Mouse (Mus musculus): Measurements from ENCODE around the gene 8030474K03Rik.
A peak's percentile ranks its signal among the peaks of the same experiment; 100 is the strongest.
"Not testable (repeated sequence)": the region's sequence is repeated elsewhere in the genome, so short reads cannot be mapped to it uniquely, and the experiment has no call there.

The 8030474K03Rik gene

DNA sequence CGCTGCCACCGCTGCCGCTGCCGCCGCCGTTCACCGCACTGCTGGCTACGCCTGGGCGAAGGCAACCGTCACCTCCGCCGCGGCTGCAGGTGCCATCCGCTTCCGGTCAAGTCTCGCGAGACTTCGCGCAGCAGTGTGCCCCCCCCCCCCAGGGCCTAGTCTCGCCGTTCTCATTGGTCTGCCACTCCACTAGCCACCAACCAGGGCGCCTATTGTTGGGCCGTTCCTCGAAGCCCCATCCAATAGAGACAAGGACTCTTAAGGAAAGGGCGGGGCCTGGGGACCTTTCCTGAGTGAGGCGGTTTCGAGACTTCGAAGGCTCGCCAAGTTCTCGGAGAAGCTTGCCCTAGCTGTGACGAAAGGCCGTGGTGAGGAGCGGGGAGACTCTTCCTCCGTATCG is at the start of gene 8030474K03Rik, which contains the start of gene Gm4779:
Gene 8030474K03Rik, plus strand, starts transcription at position 315 of the 400 bp plus-strand sequence.
Gene Gm4779, minus strand, starts transcription at position 82 of the 400 bp plus-strand sequence.
- DNase-seq (ENCODE audit: inconsistent ontology term): no peak

DNA sequence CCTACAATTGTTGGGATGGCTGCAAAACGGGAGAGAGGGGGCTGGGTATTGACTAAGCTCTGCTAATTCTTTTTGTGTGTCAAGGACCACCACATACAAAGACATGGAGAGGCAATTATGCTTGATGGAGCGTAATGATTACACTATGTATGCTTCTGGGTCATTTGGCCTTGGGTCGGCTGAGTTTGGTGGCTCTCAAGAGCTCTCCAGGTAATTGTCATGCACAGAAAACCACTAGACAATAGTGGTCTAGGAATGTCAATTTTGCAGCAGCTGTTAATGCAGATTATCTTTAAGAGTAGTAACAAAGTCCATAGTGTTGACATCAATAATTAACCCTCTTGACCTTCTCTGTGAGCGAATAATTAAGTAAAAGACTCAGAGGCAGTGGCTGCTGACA is 44.3 kb upstream of the 8030474K03Rik start:
- DNase-seq (ENCODE audit: inconsistent ontology term): no peak

DNA sequence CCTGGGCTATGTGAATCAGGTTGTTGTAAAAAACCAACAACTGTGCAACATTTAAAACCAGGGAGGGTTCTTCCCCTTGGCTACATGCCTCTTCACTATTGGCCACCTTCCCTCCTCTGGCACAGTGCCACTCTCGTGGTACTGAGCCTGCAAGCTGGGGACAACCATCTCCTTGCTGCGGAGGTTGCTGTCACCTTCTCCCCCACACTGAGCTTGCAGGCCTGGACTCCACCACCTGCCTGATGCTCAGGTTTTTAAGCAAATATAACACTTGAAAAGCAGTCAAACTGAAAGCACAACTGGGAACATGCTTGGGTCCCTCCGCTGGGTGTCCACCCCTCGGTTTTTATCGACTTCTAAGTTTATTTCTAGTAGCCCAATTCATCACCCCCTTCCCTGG is 40.0 kb upstream of the 8030474K03Rik start:
- no peak for DNase-seq (ENCODE audit: inconsistent ontology term)

DNA sequence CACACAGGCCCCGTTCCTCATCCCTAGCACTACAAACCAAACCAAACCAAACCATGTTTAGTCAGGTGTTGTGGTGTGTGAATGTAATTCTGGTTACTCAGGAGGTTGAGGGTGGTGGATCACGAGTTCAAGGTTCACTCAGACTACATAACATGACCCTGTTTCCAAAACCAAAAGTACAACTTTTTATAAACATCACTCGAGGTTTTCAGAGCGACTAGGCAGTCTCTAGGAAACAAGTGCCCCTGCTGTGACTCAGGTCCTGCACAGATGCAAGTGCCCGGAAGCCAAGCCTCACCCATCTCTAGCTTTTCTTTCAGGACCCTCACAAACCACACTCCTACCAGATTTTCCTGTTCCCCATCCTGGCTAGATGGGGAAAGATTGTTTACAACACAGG is 29.8 kb upstream of the 8030474K03Rik start:
- DNase-seq (ENCODE audit: inconsistent ontology term): no peak

DNA sequence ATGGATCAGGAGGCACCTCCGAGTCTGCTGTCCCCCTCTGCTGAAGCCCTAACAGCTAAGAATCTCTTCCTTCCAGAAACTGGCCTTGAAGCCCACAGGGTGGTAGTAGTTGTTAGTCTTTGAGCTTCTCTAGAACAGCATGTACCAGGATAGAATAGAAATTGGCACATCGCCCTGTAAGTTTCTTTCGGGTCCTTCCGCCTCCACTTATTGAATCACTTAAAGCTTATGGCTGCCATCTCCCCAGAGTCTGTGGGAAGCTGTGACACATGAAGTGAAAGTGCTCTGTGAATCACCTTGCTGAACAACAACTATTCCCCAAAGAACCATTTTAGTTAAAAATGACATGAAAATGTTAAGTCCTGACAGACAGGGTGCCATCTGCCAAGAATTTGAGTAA is 29.3 kb upstream of the 8030474K03Rik start:
- DNase-seq (ENCODE audit: inconsistent ontology term): no peak

DNA sequence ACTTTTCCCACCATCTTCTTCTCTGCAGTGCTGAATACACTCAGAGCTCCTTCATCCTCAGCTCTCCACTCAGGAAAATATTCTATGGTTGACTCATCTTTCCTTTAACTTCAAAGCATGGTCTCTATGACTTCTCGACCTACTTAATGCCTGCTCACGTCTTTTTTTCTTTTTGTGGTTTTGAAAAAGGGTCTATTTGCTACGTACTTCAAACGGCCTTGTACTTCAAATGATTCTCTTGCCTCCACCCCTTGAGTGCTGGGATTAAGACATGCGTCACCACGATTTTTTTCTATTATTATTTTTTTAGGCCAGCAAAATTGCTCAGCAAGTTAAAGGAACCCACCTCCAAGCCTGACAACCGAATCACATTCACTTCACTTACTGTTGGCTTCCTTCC is 27.2 kb upstream of the 8030474K03Rik start:
- DNase-seq (ENCODE audit: inconsistent ontology term): no peak

DNA sequence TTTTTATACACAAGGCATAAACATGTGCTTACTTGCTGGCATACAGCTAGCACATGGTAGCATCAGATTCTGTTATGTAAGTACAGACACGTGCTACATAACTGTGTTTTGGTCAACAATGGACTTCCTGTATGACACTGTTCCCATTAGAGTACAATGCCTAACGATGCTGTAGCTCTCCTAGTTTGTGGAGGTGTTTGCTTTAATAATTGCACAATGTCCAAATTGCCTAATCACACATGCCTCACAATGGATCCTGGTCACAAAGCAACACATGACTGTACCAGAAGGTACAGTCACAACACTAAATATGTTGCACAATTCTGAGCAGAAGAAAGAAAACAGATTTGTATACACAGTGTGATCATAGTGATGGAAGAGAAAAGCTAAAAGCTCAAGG is 25.0 kb upstream of the 8030474K03Rik start:
- peak; percentile 42 for DNase-seq (ENCODE audit: inconsistent ontology term)

DNA sequence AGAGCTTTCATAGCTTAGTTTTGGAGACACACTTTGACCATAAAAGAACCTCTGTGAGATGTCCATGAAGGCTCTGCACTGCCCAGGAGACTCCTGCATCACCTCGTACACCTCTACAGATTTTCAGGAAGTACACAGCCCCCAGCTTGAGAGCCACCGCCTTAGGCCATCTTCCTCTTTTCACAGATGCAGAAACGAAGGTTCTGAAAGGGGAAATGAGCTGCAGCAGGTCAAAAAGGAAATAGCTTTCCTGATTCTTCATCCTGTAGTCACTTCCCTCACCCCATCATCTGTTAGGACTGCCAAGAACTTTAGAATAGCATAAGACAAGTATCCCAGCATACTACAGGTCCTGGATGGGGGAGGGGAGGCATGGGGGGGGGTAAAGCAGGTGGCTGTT is 24.1 kb upstream of the 8030474K03Rik start:
- DNase-seq (ENCODE audit: inconsistent ontology term): no peak

DNA sequence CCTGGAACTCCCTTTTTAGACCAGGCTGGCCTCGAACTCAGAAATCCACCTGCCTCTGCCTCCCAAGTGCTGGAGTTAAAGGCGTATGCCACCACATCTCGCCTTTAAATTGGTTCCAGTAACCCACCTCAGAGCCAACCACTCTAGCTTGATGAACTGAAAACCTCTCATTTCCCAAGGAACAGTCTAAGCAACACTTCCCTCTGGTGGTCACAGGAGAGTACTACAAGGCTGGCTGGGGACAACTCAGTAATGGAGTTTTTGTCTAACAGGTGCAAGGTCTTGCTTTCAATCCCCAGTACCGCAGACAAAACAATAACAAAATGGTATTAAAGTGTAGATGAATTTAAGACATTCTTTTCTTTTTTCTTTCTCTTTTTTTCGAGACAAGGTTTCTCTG is 22.4 kb upstream of the 8030474K03Rik start:
- DNase-seq (ENCODE audit: inconsistent ontology term): peak; percentile 10

DNA sequence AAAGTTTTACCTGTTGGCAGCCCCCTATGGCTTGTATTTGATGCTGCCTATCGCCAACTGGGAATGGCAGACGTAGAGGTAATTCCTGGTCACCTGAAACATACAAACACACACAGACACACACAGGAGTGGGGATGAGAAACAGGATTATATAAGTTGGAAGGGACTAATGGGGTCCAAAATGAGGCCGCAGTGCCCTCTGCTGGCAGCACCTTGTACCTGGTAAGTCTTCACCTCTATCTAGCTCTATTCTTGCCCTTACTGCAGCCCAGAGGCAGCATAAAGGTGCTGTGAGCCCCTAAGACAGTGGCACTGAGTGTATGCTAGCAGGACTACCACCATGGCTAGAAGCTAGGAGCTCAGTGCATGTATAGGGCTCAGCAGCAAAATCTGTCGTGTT is 2.9 kb upstream of the 8030474K03Rik start:
- DNase-seq (ENCODE audit: inconsistent ontology term): no peak

DNA sequence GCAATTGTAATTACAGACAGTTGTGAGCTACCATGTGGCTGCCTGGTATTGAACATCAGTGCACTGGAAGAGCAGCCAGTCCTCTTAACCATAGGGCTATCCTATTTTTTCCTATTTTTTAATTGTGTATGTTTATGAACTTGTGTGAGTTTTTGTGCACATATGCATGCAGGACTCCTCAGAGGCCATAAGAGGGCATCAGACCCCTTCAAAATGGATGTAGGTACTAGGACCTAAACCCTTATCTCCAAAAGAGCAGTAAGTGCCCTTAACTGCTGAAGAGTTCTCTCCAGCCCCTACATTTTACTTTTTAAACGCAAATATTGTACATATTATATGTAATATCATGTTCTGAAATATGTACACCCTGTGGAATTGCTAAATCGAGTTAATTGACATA is 11.1 kb downstream of the 8030474K03Rik start:
- DNase-seq (ENCODE audit: inconsistent ontology term): no peak

DNA sequence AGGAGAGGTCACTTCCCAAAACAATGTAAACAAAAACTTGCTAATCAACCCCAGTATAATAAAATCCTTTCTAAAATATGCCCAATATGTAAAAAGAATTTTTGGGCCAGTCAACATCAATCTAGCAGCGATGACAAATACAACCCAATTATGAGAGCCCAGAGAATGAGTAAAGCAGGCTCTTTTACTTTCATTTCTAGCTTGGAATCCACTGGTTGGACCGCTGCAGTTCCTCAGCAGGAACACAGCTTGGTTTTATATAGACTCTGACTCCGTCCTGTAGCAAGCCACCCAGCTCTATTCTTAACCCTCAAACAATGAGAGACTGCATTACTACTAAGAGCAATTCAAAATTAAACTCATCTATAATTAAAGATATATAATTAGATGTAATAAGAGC is 17.3 kb downstream of the 8030474K03Rik start:
- DNase-seq (ENCODE audit: inconsistent ontology term): peak; percentile 5

DNA sequence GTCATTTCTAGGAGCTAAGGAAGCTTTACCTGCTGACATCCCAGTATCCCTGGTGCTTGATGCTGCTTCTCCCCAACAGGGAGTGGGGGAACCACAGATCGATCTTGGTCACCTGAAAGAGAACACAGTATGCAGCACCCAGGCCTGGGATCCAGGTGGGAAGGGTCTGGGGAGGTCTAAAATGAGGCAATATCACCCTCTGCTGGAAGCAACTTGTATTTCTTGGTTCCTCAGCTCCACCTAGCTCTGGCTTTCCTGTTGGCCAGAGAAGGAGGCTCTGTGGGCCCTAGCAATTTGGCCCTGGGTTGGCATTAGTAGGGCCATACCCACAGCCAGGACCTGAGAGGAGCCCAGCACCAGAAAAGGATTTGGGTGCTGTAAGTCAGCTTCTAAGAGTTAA is 24.7 kb downstream of the 8030474K03Rik start:
- no peak for DNase-seq (ENCODE audit: inconsistent ontology term)

DNA sequence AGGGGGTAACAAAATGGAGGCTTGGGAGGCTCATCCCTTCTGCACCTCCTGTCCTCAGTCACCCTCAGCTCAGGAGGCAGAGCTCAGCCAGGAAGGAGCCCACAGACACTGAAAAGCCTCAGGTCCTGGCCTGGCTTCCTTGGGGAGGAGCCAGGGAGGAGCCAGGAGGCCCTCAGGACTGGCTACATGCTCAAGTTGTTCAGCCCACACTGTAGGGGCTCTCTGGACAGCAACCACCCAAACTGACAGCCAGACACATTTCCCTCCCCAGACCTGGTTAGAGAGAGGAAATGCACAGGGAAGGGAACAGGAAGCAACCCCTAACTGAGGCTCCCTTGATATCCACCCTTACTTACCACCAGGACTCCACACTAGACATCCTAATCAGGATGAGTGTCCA is 25.5 kb downstream of the 8030474K03Rik start:
- not testable (repeated sequence) for DNase-seq (ENCODE audit: inconsistent ontology term)

DNA sequence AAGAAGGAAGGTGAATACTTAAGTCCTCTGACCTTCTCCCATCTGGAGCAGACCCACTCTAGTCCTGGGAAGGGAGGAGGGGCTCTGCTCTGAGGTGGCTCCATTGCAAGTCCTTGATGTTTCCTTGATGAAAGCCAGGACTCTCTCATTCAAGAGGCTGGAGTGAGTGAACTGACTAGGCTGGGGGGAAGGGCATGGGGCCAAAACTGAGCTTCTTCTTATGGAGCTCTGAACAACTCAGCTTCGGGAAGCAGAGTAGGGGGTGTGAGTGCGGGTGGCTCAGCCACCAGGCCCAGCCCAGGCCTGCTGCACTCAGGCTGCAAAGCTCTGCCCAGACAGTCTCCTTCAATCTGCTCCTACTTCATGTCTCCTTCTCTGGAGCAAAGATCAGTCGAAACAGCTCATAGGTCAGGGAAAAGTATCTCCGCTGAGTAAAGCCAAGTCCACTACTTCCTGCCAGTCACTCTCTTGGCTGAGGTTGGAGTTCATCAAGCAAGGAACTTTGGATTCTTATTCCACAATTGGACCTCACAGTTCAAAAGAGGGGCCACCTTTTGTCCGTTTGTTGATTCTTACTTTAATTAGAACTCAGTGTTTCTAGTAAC is 52.8 kb downstream of the 8030474K03Rik start:
- DNase-seq (ENCODE audit: inconsistent ontology term): no peak

Measured in Muller cell, postnatal 12 days (primary cell).